Mouse (Mus musculus) kidney, embryonic 14.5 days (tissue): ENCODE measurements around the gene 9130409I23Rik. TPM values are rescaled to one million over a fixed set of nuclear protein-coding genes. Genes with fewer than 3 reads are reported as not detected.

Source experiments
- ATAC-seq: fragments of 200-750 bp; cut with Nextera tagmentation; 2 replicates; pipeline ENCODE4 v1.8.0; 2017; ENCODE audit warnings: moderate number of reproducible peaks, mild to moderate bottlenecking, moderate TSS enrichment, moderate library complexity; ENCODE audit not compliant: low FRiP score, low TSS enrichment
- H3K27ac ChIP-seq: fragments of 300-500 bp; sonication (generic); 2 replicates; pipeline ENCODE4 v1.5.1; 2014; ENCODE audit warnings: low read depth, mild to moderate bottlenecking, low read length, moderate library complexity, mixed read lengths
- H3K27me3 ChIP-seq: fragments of 300-500 bp; sonication (generic); 2 replicates; pipeline ENCODE4 v1.6.1; 2014; ENCODE audit warnings: mild to moderate bottlenecking, low read length; ENCODE audit not compliant: control insufficient read depth, insufficient read depth
- H3K36me3 ChIP-seq: fragments of 300-500 bp; sonication (generic); 2 replicates; pipeline ENCODE4 v1.6.1; 2014; ENCODE audit warnings: low read length, mixed read lengths; ENCODE audit not compliant: control insufficient read depth, insufficient read depth
- H3K4me1 ChIP-seq: fragments of 300-500 bp; sonication (generic); 2 replicates; pipeline ENCODE4 v1.6.1; 2014; ENCODE audit warnings: low read length, mixed read lengths; ENCODE audit not compliant: control insufficient read depth, insufficient read depth
- H3K4me2 ChIP-seq: fragments of 300-500 bp; sonication (generic); replicated peaks from 2 replicates; pipeline ENCODE4 v1.6.1; 2014; ENCODE audit warnings: low read depth, mild to moderate bottlenecking, low read length
- H3K4me3 ChIP-seq: fragments of 300-500 bp; sonication (generic); 2 replicates; pipeline ENCODE4 v1.5.1; 2014; ENCODE audit warnings: mild to moderate bottlenecking, low read length
- H3K9ac ChIP-seq: fragments of 300-500 bp; sonication (generic); 2 replicates; pipeline ENCODE4 v1.6.1; 2014; ENCODE audit warnings: low read depth, mild to moderate bottlenecking, low read length, moderate library complexity
- H3K9me3 ChIP-seq: fragments of 300-500 bp; sonication (generic); 2 replicates; pipeline ENCODE4 v1.6.1; 2016; ENCODE audit warnings: low read length; ENCODE audit not compliant: control insufficient read depth
- WGBS: fragments of 180-500 bp; shearing (Covaris S2); extraction: QIAGEN DNeasy Blood & Tissue Kit; methylation state at CpG from one replicate; pipeline ENCODE4 v1.1.7; 2014; 5-methylcytosine and 5-hydroxymethylcytosine counted together
- polyA plus RNA-seq: library from polyadenylated mRNA; unstranded; fragments of >200 nt; fragmentation: Nextera tagmentation; extraction: Ambion mirVana; gene quantifications from 2 replicates; pipeline ENCODE4 v1.2.1, GENCODE M21; 2014

The 9130409I23Rik gene
- polyA plus RNA-seq, 1 experiment from 2014 or later = not detected

DNA sequence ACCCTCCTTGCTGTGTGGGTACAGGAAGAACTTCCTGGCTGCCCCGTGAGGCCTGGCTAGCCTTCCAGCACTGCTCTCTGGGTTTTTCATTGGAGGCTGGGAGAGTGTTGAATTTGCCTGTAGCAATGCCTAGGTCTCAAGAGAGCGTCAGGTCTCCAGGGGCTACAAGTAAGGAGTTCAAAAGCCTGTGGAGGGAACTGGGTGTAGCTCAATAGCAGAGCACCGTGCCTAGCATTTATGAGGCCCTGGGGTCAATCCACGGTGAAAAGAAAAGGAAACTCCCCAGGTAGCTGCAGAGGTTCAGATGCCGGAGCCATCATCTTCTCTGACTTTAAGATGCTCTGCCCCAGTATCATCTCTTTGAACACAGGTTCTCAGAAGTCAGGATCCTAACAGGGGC is 39.4 kb upstream of the 9130409I23Rik start:
- H3K27me3 ChIP-seq = no peaks in the 10 kb centered on the region
- 64% methylated on average over 5 of the region's 5 CpGs for WGBS
- H3K4me1 ChIP-seq = peaks cover 9% of the 10 kb centered on the region; the same call in 1 of the 2 replicates
- H3K9ac ChIP-seq = no peak overlapping the region
- no peak for ATAC-seq
- H3K36me3 ChIP-seq = no peaks in the 10 kb centered on the region
- no peak overlapping the region for H3K27ac ChIP-seq
- no peak overlapping the region for H3K4me2 ChIP-seq
- H3K4me3 ChIP-seq = no peak overlapping the region
- no peaks in the 10 kb centered on the region for H3K9me3 ChIP-seq

DNA sequence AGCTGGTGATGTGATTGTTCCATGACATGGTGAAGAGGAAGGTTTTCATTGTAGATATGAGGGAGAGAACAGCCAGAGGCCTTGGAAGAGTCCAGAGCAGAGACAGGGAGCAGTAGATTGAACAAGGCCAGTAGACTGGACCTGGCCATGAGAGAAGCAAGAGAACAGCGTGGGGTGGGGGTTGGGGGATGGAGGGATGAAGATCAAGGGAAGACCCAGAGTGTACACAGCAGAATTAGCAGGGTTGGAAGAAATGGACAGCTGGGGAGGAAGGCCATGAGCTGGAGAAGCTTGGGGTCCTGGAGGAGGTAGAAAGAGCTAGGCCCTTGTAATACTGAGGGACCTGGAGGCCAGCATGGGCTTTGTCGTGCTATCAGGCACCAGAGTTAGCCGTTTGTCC is 38.6 kb upstream of the 9130409I23Rik start:
- Histone ChIP-seq H3K9ac (no peak overlapping the region), H3K27ac (no peak overlapping the region), H3K27me3 (no peaks in the 10 kb centered on the region), H3K4me2 (no peak overlapping the region), H3K36me3 (no peaks in the 10 kb centered on the region), H3K9me3 (no peaks in the 10 kb centered on the region), H3K4me3 (no peak overlapping the region), H3K4me1 (peaks cover 12% of the 10 kb centered on the region; the same call in 1 of the 2 replicates)
- no peak for ATAC-seq
- WGBS = 89% methylated on average over 3 of the region's 3 CpGs

DNA sequence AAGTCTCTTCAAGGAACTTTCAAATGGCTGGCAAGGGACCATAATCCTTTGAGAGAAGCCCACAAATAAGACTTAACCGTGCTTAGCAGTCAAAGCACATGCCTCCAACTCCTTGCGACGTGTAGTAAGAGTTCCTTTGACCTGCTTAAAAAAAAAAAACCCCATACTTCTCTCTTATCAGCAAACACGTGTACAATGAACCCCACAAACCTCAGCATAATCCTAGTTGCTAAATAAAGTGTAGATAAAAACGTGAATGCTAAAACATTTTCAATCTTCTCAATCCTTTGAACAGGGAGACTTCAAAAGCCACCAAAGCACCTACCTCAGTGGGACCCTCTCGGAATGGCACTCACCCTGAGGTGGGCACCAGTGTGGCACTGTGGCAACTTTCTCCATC is 37.6 kb upstream of the 9130409I23Rik start:
- Histone ChIP-seq H3K36me3 (no peaks in the 10 kb centered on the region), H3K9me3 (no peaks in the 10 kb centered on the region), H3K9ac (no peak overlapping the region), H3K27me3 (no peaks in the 10 kb centered on the region; the same call in 1 of the 2 replicates), H3K4me1 (peaks cover 12% of the 10 kb centered on the region; the same call in 1 of the 2 replicates), H3K4me2 (no peak overlapping the region), H3K4me3 (no peak overlapping the region), H3K27ac (no peak overlapping the region)
- 82% methylated on average over 6 of the region's 6 CpGs for WGBS
- no peak for ATAC-seq

DNA sequence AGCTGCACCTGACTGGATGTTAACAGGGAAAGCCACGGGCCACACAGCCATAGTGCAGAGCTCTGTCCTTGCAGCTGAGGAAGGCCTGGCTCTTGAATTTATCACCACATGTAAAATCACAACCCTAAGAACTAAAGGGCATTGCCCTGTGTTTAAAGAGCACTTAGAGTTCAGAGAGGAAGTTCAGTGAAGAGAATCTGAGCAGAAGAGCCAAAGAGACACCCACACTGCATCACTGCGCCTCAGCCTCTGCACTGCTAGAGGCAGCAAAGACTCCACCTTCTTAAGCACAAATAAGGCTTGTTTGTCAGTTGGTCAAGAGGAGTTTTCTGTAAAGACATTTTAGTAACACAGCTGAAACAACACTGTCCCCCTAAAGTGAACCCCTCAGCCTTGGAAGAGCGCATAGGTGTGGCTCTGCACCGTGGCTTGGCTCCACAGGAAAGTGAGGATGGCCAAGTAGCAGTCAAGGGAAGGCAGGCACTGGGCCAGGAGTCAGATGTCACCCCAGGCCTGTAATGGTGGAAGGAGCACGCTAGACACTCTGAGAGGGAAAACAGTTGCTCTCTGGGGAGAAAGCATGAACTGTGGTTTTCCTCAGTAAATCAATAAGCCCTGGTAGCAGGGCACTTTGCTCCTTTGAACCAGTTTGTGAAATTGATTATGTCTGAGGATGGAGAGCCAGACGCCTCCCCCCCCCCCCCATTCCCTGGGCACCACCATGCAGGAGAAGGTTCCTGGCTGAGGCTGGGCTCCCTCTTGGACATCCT is 36.1 kb upstream of the 9130409I23Rik start:
- Histone ChIP-seq H3K36me3 (no peaks in the 10 kb centered on the region), H3K27ac (no peak overlapping the region), H3K4me3 (no peak overlapping the region), H3K27me3 (no peaks in the 10 kb centered on the region; the same call in 1 of the 2 replicates), H3K4me2 (no peak overlapping the region), H3K4me1 (peaks cover 12% of the 10 kb centered on the region; the same call in 1 of the 2 replicates), H3K9ac (no peak overlapping the region), H3K9me3 (no peaks in the 10 kb centered on the region)
- WGBS = 61% methylated on average over 6 of the region's 6 CpGs
- ATAC-seq = no peak

DNA sequence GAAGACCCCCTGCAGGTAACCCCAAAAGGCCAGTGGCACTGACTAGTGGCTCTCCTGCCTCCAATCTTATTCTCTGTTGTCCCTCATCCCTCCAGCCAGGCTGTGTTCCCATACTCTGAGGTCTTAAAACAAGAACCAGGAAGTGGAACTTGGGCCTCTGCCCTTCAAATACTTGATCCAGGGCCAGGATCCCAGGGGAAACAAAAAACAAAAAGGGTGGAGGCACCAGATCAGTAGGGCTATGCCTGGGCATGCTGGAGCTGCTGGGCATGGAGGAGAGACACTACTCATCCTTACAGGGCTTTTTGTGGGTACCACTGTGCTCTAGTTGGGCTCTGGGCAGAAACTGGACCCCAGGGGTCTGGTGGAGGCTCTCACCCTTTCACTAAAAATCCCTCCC is 35.5 kb upstream of the 9130409I23Rik start:
- H3K4me2 ChIP-seq = no peak overlapping the region

DNA sequence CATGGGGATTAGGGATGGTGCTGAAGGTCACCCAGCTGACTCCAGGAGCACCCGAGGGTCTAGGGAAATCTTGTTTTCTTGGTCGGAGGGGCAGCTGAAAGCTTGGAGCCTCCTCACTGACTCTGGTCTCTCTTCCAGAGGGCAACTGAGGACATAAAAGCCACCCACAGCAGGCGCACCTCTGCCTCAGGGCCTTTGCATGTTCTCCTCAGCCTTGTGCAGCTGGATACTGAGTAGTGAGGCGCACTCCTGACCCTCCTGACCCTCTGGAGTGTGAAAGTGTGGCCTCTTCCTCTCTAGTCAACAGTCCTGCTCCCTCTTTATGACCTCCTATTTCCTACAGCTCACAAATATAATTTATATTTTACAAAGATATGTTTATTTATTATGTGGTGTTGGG is 35.0 kb upstream of the 9130409I23Rik start:
- Histone ChIP-seq H3K27me3 (no peaks in the 10 kb centered on the region; the same call in 1 of the 2 replicates), H3K9me3 (no peaks in the 10 kb centered on the region), H3K4me3 (no peak overlapping the region), H3K4me1 (peaks cover 9% of the 10 kb centered on the region; the same call in 1 of the 2 replicates), H3K36me3 (no peaks in the 10 kb centered on the region), H3K9ac (peak overlapping the region; percentile 50; the same call in 1 of the 2 replicates), H3K4me2 (peak overlapping the region; percentile 99; the same call in 1 of the 2 replicates), H3K27ac (no peak overlapping the region)
- WGBS = 79% methylated on average over 4 of the region's 4 CpGs
- ATAC-seq = no peak

More for the DNA sequence above, 35.5 kb upstream of the 9130409I23Rik start:
- Histone ChIP-seq H3K36me3 (no peaks in the 10 kb centered on the region), H3K27me3 (no peaks in the 10 kb centered on the region; the same call in 1 of the 2 replicates), H3K9me3 (no peaks in the 10 kb centered on the region), H3K9ac (no peak overlapping the region), H3K27ac (no peak overlapping the region), H3K4me1 (peaks cover 12% of the 10 kb centered on the region; the same call in 1 of the 2 replicates), H3K4me3 (no peak overlapping the region)
- no peak for ATAC-seq

DNA sequence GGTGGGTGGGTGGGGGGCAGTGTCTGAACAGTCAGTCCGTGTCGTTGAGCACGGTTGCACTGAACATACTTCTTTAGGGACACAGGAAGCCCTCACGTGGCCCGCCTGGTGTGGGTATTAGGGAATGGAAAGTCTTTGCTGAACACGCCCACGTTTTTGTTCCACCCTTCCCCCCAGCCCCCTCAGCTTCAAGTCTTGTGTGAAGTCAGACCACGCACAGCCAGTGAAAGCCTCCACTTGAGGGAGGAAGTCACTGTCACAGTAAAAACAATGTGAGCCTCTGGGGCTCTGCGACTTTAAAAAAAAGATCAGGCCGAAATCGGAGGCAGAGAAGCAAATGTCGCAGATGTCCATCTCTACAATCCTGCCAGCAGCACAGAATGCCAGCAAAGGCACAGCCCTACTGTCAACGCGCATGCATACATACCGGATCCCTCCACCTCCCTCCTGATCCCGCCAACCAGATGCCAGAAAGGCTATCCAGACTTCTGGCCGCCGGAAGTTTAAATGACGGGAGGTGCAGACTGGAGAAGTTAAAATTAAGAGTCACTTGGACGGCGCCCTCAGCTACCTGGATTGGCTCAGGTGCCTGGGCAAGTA is 34.4 kb upstream of the 9130409I23Rik start:
- peak; percentile 45 for ATAC-seq
- no peak overlapping the region for H3K27ac ChIP-seq
- H3K4me1 ChIP-seq = peaks cover 7% of the 10 kb centered on the region; the same call in 1 of the 2 replicates
- 2% methylated on average over 21 of the region's 21 CpGs for WGBS
- H3K27me3 ChIP-seq = no peaks in the 10 kb centered on the region; the same call in 1 of the 2 replicates
- peak overlapping the region; percentile 44 for H3K4me3 ChIP-seq
- peak overlapping the region; percentile 99 for H3K4me2 ChIP-seq
- no peaks in the 10 kb centered on the region for H3K36me3 ChIP-seq
- H3K9me3 ChIP-seq = no peaks in the 10 kb centered on the region
- H3K9ac ChIP-seq = peak overlapping the region; percentile 50; the same call in 1 of the 2 replicates

DNA sequence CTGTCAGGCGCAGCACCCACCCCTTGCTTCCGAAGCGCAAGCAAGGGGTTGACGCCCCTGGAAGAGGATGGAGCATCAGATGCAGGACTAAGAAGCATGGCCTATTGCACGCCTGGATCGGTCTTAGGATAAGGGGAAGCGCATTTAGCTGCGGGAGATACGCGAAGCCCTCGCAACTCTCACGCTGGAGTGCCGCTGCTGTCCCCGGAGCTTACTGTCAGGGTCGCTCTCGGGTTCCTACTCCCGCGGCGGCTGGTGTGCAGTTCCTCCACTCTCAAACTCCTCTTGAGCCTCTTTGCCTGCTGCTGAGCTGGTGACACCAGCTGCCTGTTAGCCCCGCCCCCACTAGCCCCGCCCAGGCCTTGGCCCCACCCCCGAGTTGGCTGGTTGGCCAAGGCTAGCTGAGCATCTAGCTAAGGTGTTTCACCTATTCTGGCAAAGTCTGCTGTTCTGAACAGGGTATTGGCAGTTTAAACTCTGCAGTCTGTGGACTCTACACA is 33.8 kb upstream of the 9130409I23Rik start:
- under 1% methylated on average over 22 of the region's 22 CpGs for WGBS
- Histone ChIP-seq H3K27ac (no peak overlapping the region), H3K9ac (peak overlapping the region; percentile 50), H3K4me2 (peak overlapping the region; percentile 99), H3K27me3 (no peaks in the 10 kb centered on the region; the same call in 1 of the 2 replicates), H3K9me3 (no peaks in the 10 kb centered on the region), H3K4me3 (peak overlapping the region; percentile 44), H3K4me1 (peaks cover 7% of the 10 kb centered on the region; the same call in 1 of the 2 replicates), H3K36me3 (no peaks in the 10 kb centered on the region)
- ATAC-seq = peak; percentile 87
